Comparison of ENCODE assay signal across 8 mouse cellular contexts in the genomic region with DNA sequence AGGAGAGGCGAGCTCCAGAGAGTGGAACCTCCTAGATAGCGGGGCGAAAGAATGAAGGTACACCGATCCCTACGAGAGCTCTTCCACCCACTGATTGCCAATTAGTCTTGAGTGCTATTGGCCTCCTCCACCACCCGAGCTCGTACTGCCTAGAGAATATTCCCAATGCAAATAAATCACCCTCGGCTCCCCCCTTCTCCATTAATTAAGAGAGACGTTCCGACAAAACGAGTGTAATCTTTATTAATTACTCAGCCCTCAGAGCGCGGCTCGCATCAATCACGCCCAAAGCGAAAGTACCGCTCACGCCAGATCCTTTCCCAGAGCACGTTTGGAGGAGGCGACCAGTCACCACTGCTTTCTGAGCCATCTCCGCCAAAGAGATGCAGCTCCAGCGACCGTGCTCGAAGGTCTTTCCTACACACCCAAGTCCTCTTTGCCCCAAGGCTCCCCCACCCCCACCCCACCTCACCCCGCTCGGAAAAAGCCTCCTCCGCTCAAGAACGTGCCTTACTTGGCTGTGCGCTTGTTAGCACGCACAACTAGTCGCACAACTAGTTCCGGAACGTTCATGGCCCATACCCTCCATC. TPM values are rescaled to one million over a fixed set of nuclear protein-coding genes. Genes with fewer than 3 reads are reported as not detected.
DNase-seq lines count a peak whose midpoint lies in the region; ATAC-seq and TF ChIP-seq lines count a peak whose summit lies in the region.

No protein-coding gene starts in this region.

- peak overlapping the region; percentile 63; the same call in 1 of the 2 replicates for H3K4me3 ChIP-seq in G1E (ENCODE audit: low read depth, low read length)
- peak overlapping the region; percentile 29 for H3K4me3 ChIP-seq in forebrain, postnatal 0 days (ENCODE audit: low read depth, low read length)
- peak overlapping the region; percentile 38 for H3K4me3 ChIP-seq in liver, embryonic 12.5 days
- H3K4me3 ChIP-seq in stomach, embryonic 14.5 days (ENCODE audit: low read depth, low read length) = peak overlapping the region; percentile 32

- no peak for ATAC-seq in G1E (ENCODE audit: extremely low read depth, insufficient number of reproducible peaks, low FRiP score, poor library complexity, severe bottlenecking)
- peak; percentile 29; the same call in 1 of the 2 replicates for ATAC-seq in forebrain, postnatal 0 days
- no peak for ATAC-seq in liver, embryonic 12.5 days
- ATAC-seq in stomach, embryonic 14.5 days (ENCODE audit: insufficient number of reproducible peaks, insufficient read depth, low FRiP score, low read depth) = no peak

- H3K27ac ChIP-seq in forebrain, postnatal 0 days (ENCODE audit: low read depth, low read length) = no peak overlapping the region
- H3K27ac ChIP-seq in liver, embryonic 12.5 days = no peak overlapping the region
- H3K27ac ChIP-seq in stomach, embryonic 14.5 days (ENCODE audit: low read length) = no peak overlapping the region

- H3K9me3 ChIP-seq in G1E (replicated peaks) = peaks cover 26% of the 10 kb centered on the region
- H3K9me3 ChIP-seq in forebrain, postnatal 0 days (ENCODE audit: low read length) = no peaks in the 10 kb centered on the region
- H3K9me3 ChIP-seq in liver, embryonic 12.5 days (replicated peaks) = no peaks in the 10 kb centered on the region
- no peaks in the 10 kb centered on the region for H3K9me3 ChIP-seq in stomach, embryonic 14.5 days (ENCODE audit: control insufficient read depth, low read depth, low read length)

- H3K9ac ChIP-seq in forebrain, postnatal 0 days = no peak overlapping the region
- no peak overlapping the region for H3K9ac ChIP-seq in liver, embryonic 12.5 days
- no peak overlapping the region for H3K9ac ChIP-seq in stomach, embryonic 14.5 days (replicated peaks; ENCODE audit: low read depth, low read length)

- peak; percentile 55 to 57 for DNase-seq in cerebellum, postnatal 14 days
- no peak for DNase-seq in cerebellum, adult 11-12 months
- no peak for DNase-seq in G1E (ENCODE audit: low spot score)
- DNase-seq in forebrain, postnatal 0 days = peak; percentile 37
- no peak for DNase-seq in layer of hippocampus, adult 11-12 months (ENCODE audit: low spot score)
- DNase-seq in frontal cortex, postnatal 25 days (ENCODE audit: low spot score in 2 of 2) = no peak

- H3K36me3 ChIP-seq in G1E (replicated peaks) = no peaks in the 10 kb centered on the region
- H3K36me3 ChIP-seq in forebrain, postnatal 0 days (ENCODE audit: insufficient read depth) = no peaks in the 10 kb centered on the region
- no peaks in the 10 kb centered on the region for H3K36me3 ChIP-seq in liver, embryonic 12.5 days
- no peaks in the 10 kb centered on the region for H3K36me3 ChIP-seq in stomach, embryonic 14.5 days (ENCODE audit: control insufficient read depth, insufficient read depth, low read length)

- under 1% methylated on average over 33 of the region's 33 CpGs for WGBS in forebrain, postnatal 0 days
- WGBS in liver, embryonic 12.5 days (ENCODE audit: insufficient replicate concordance) = 1% methylated on average over 33 of the region's 33 CpGs
- under 1% methylated on average over 33 of the region's 33 CpGs for WGBS in stomach, embryonic 14.5 days

- H3K4me1 ChIP-seq in G1E (ENCODE audit: insufficient read depth, low read depth, low read length) = peaks cover 13% of the 10 kb centered on the region
- 0 out of 2 replicates have a peak, but pooled peaks cover 2% of the 10 kb centered on the region for H3K4me1 ChIP-seq in forebrain, postnatal 0 days (ENCODE audit: insufficient read depth)
- H3K4me1 ChIP-seq in liver, embryonic 12.5 days = no peaks in the 10 kb centered on the region
- no peaks in the 10 kb centered on the region for H3K4me1 ChIP-seq in stomach, embryonic 14.5 days (ENCODE audit: control insufficient read depth, insufficient read depth, low read length)

- peaks cover 81% of the 10 kb centered on the region for H3K27me3 ChIP-seq in G1E (ENCODE audit: insufficient read depth, low read length)
- peaks cover 87% of the 10 kb centered on the region for H3K27me3 ChIP-seq in forebrain, postnatal 0 days (ENCODE audit: insufficient read depth, low read length)
- peaks cover 99% of the 10 kb centered on the region for H3K27me3 ChIP-seq in liver, embryonic 12.5 days (replicated peaks)
- peaks cover 78% of the 10 kb centered on the region for H3K27me3 ChIP-seq in stomach, embryonic 14.5 days (ENCODE audit: control insufficient read depth, insufficient read depth, low read length)

- no peak for TF ChIP-seq CTCF in G1E (IDR thresholded peaks at IDR 0.05; ENCODE audit: low read depth, low read length)
- TF ChIP-seq CTCF in forebrain, postnatal 0 days (IDR thresholded peaks at IDR 0.05; ENCODE audit: low read depth) = no peak

- H3K4me2 ChIP-seq in forebrain, postnatal 0 days (ENCODE audit: low read depth) = peak overlapping the region; percentile 39
- peak overlapping the region; percentile 50 for H3K4me2 ChIP-seq in liver, embryonic 12.5 days
- peak overlapping the region; percentile 42 for H3K4me2 ChIP-seq in stomach, embryonic 14.5 days (replicated peaks; ENCODE audit: low read depth, low read length)

RNA-seq across cellular contexts. Expression of a gene that starts 6.8 kb away (rescaled TPM):
- 22.1 and 22.9 TPM in 2 replicates for total RNA-seq in G1E (2014; fragmentation: Nextera tagmentation)
- total RNA-seq in G1E (2017) = 8.5 and 11.4 TPM in 2 replicates
- 7.4 and 7.9 TPM in 2 replicates for polyA plus RNA-seq in G1E (2012)
- total RNA-seq in forebrain, postnatal 0 days (2014; rRNA removed) = 0.15 and 0.19 TPM in 2 replicates
- 0.04 and 0.40 TPM in 2 replicates for polyA plus RNA-seq in forebrain, postnatal 0 days (2015; fragmentation: Nextera tagmentation; extraction: Ambion mirVana)
- polyA plus RNA-seq in liver, embryonic 12.5 days (2016; fragmentation: Nextera tagmentation; extraction: Ambion mirVana) = 0.04 TPM in 1 of 2 replicates, not detected in the other
- not detected in 2 replicates for polyA plus RNA-seq in stomach, embryonic 14.5 days (2014; fragmentation: Nextera tagmentation; extraction: Ambion mirVana)

Comparison
In these comparisons a context has a peak if more than half of its experiments do, and no peak if none do; other contexts are left out.
1. DNase-seq: peak in cerebellum, postnatal 14 days (2 of 2) and forebrain, postnatal 0 days (single experiment); none in cerebellum, adult 11-12 months (single experiment), G1E (single experiment), layer of hippocampus, adult 11-12 months (single experiment) and frontal cortex, postnatal 25 days (0 of 2).
2. Peak in every context shown above with its lines, with median percentiles within 50 percentile points of each other: H3K4me3 ChIP-seq and H3K4me2 ChIP-seq.